Mouse (Mus musculus) neural tube, embryonic 12.5 days (tissue): ENCODE measurements around the gene Srsf5. TPM values are rescaled to one million over a fixed set of nuclear protein-coding genes. Genes with fewer than 3 reads are reported as not detected.

Source experiments
- ATAC-seq: fragments of 200-750 bp; cut with Nextera tagmentation; 2 replicates; pipeline ENCODE4 v1.8.0; 2017; ENCODE audit warnings: low read depth, mild to moderate bottlenecking, moderate TSS enrichment, moderate library complexity; ENCODE audit not compliant: low FRiP score
- H3K27ac ChIP-seq: fragments of 300-500 bp; sonication (generic); 2 replicates; pipeline ENCODE4 v1.5.1; 2016
- H3K27me3 ChIP-seq: fragments of 300-500 bp; sonication (generic); replicated peaks from 2 replicates; pipeline ENCODE4 v1.6.1; 2016; ENCODE audit warnings: mild to moderate bottlenecking
- H3K36me3 ChIP-seq: fragments of 300-500 bp; sonication (generic); 2 replicates; pipeline ENCODE4 v1.6.1; 2016; ENCODE audit warnings: mild to moderate bottlenecking
- H3K4me1 ChIP-seq: fragments of 300-500 bp; sonication (generic); 2 replicates; pipeline ENCODE4 v1.6.1; 2016
- H3K4me2 ChIP-seq: fragments of 300-500 bp; sonication (generic); replicated peaks from 2 replicates; pipeline ENCODE4 v1.6.1; 2016; ENCODE audit warnings: mild to moderate bottlenecking
- H3K4me3 ChIP-seq: fragments of 300-500 bp; sonication (generic); 2 replicates; pipeline ENCODE4 v1.5.1; 2016
- H3K9ac ChIP-seq: fragments of 300-500 bp; sonication (generic); 2 replicates; pipeline ENCODE4 v1.6.1; 2016; ENCODE audit warnings: mild to moderate bottlenecking
- H3K9me3 ChIP-seq: fragments of 300-500 bp; sonication (generic); 2 replicates; pipeline ENCODE4 v1.6.1; 2016; ENCODE audit warnings: mild to moderate bottlenecking
- WGBS: fragments of 180-500 bp; shearing (Covaris S2); methylation state at CpG from one replicate; pipeline ENCODE4 v1.1.7; 2016; 5-methylcytosine and 5-hydroxymethylcytosine counted together
- polyA plus RNA-seq: library from polyadenylated mRNA; unstranded; fragments of >200 nt; fragmentation: Nextera tagmentation; extraction: Ambion mirVana; gene quantifications from 2 replicates; pipeline ENCODE4 v1.2.1, GENCODE M21; 2016

Srsf5 gene
- 523 and 578 TPM in 2 replicates for polyA plus RNA-seq

DNA sequence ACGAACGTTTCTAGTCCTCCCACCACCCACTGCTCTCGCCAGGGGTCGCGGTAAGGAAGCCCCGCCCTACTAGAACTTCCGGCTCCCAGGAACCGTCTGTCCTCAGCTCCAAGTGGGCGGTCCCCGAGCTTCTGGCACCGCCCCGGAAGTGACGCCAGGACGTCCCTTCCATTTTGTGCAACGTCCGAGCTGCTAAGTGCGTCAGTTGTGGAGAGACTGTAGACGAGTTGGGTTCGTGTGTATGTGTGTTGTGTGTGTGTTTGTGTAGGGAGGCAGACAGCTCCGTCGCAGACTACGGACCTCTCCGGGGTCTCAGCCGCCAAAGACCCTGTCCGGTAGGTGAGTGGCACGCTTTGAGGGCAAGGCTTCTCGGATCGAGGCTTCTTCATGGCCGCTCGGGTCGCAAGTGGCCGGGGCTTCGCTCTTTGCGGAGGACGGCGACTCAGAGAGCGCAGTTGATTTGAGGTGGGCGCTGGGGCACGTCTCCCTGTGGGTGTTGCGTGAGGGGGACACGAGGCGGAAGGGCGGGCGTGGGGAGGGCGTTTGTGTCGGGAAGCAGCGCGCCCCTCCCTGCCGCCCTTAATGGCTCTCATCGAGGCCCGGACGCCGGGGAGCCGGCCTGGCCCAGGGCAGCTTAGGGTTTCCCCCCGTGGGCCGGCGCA lies at the start of gene Srsf5:
Gene Srsf5 (plus strand): TSS at position 171 of the 662 bp plus-strand sequence.
- Histone ChIP-seq H3K27ac (peak within 1 kb of the TSS; percentile 57), H3K4me1 (peaks cover 5% of the 10 kb centered on the region; the same call in 1 of the 2 replicates), H3K4me3 (peak within 1 kb of the TSS; percentile 97), H3K27me3 (no peaks in the 10 kb centered on the region), H3K9me3 (no peaks in the 10 kb centered on the region), H3K36me3 (peaks cover 26% of the 10 kb centered on the region), H3K4me2 (peak within 1 kb of the TSS; percentile 70), H3K9ac (peak within 1 kb of the TSS; percentile 94)
- peak; percentile 93 for ATAC-seq
- under 1% methylated on average over 53 of the region's 57 CpGs for WGBS

DNA sequence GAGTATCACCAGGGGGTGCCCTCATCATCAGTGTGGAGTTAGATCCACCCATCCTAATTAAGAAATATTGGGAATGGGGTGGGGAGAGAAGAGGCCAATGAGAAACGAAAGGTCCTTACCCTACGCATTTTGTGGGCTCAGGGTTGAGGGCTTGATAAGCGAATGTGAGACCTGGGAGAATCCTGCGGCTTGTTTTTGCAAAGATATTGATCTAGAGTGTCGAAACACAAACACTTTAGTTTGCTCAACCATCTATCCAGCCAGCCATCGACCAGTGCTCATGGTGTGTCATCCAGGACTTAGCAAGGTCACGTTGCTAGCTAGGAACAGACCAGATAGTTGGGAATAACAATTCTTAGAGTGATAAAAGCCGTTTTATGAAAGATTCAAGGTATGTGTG lies 35.7 kb upstream of the Srsf5 start:
- H3K36me3 ChIP-seq, result no peaks in the 10 kb centered on the region
- H3K9me3 ChIP-seq, result no peaks in the 10 kb centered on the region
- H3K4me3 ChIP-seq, result no peak overlapping the region
- H3K4me2 ChIP-seq, result no peak overlapping the region
- WGBS, result 90% methylated on average over 8 of the region's 8 CpGs
- ATAC-seq, result no peak
- H3K27me3 ChIP-seq, result no peaks in the 10 kb centered on the region
- H3K4me1 ChIP-seq, result no peaks in the 10 kb centered on the region
- no peak overlapping the region for H3K9ac ChIP-seq
- H3K27ac ChIP-seq, result no peak overlapping the region

GRCm38 (mm10) chr12:80917764-80918163 lies 27.5 kb upstream of the Srsf5 start:
- Histone ChIP-seq H3K27ac (no peak overlapping the region), H3K27me3 (no peaks in the 10 kb centered on the region), H3K9me3 (no peaks in the 10 kb centered on the region), H3K4me3 (no peak overlapping the region), H3K36me3 (no peaks in the 10 kb centered on the region), H3K4me1 (no peaks in the 10 kb centered on the region), H3K9ac (no peak overlapping the region), H3K4me2 (no peak overlapping the region)
- ATAC-seq, result no peak
- 62% methylated on average over 7 of the region's 7 CpGs for WGBS

DNA sequence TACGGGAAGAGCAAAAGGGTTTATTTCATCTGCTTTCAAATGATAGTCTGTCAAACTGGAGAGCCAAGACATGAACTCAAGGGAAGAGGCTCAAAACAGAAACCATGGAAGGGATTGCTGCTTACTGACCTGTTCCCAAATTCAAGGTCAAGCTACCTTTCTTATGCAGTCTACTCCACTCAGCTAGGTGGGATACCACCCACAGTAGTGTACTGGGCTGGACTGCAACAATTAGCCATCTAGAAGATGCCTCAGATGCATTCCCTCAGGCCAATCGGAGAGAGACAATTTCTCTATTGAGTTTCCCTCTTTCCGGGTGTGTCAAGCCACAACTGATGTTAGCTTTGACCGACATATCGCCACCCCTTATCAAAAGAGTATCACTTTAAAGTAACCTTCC lies 24.0 kb upstream of the Srsf5 start:
- H3K4me3 ChIP-seq, result no peak overlapping the region
- H3K4me1 ChIP-seq, result no peaks in the 10 kb centered on the region
- no peak for ATAC-seq
- H3K27me3 ChIP-seq, result no peaks in the 10 kb centered on the region
- H3K9me3 ChIP-seq, result no peaks in the 10 kb centered on the region
- H3K36me3 ChIP-seq, result no peaks in the 10 kb centered on the region
- 92% methylated on average over 5 of the region's 5 CpGs for WGBS
- no peak overlapping the region for H3K4me2 ChIP-seq
- H3K9ac ChIP-seq, result no peak overlapping the region
- no peak overlapping the region for H3K27ac ChIP-seq

- H3K27ac ChIP-seq, result no peak overlapping the region
- H3K27me3 ChIP-seq, result no peaks in the 10 kb centered on the region
- H3K9ac ChIP-seq, result no peak overlapping the region
- no peaks in the 10 kb centered on the region for H3K36me3 ChIP-seq
- no peak overlapping the region for H3K4me3 ChIP-seq
- ATAC-seq, result no peak
- H3K4me2 ChIP-seq, result peak overlapping the region; percentile 30
- no peaks in the 10 kb centered on the region for H3K4me1 ChIP-seq
- WGBS, result 9% methylated on average over 7 of the region's 7 CpGs
- H3K9me3 ChIP-seq, result no peaks in the 10 kb centered on the region
Observed at GRCm38 (mm10) chr12:80922869-80923268, 22.4 kb upstream of the Srsf5 start.

- Histone ChIP-seq H3K4me2 (no peak overlapping the region), H3K27me3 (no peaks in the 10 kb centered on the region), H3K27ac (no peak overlapping the region), H3K9me3 (no peaks in the 10 kb centered on the region), H3K36me3 (no peaks in the 10 kb centered on the region), H3K9ac (no peak overlapping the region), H3K4me1 (no peaks in the 10 kb centered on the region), H3K4me3 (no peak overlapping the region)
- WGBS, result 71% methylated on average over 5 of the region's 5 CpGs
- no peak for ATAC-seq
Observed at GRCm38 (mm10) chr12:80923602-80924001, 21.7 kb upstream of the Srsf5 start.

DNA sequence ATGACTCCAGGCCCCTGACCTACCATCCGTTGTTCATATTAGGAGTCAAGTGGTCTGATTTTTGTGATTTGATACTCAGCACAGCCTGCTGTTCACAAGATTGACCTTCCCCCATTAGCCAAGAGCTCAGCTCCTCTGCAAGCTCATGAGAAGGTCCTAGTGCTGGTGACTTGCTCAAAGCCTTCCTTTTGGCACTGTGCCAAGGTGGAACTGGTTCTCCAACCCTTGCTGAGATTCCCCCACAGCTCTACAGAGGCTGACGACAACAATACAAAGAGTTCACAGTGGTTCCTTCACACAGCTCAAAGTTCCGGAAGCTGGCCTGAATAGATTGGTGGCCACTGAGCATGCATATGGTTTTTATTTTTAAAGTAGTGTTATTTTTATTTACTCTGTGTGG lies 21.1 kb upstream of the Srsf5 start:
- no peak overlapping the region for H3K27ac ChIP-seq
- H3K36me3 ChIP-seq, result no peaks in the 10 kb centered on the region
- H3K27me3 ChIP-seq, result no peaks in the 10 kb centered on the region
- no peak overlapping the region for H3K4me3 ChIP-seq
- no peak for ATAC-seq
- H3K4me1 ChIP-seq, result no peaks in the 10 kb centered on the region
- 75% methylated on average over 3 of the region's 3 CpGs for WGBS
- H3K9ac ChIP-seq, result no peak overlapping the region
- no peaks in the 10 kb centered on the region for H3K9me3 ChIP-seq
- no peak overlapping the region for H3K4me2 ChIP-seq

DNA sequence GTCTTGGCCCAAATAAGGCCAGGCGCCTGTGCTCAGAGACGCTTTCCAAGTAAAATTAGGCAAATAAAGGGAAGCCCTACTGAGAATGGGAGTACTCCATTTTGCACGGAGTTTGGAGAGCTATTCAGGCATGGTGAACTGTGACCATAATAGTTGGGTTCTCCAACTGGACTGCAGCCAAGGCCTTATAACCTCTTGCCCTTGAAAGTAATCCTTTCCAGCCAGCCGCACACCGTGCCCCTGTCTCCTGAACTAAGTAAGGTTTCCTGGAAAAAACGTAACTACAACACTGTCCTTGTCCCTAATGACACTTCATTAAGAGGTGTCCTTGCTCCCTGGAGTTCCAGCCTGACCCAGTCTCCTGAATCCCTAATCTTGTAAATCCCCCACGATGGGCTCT lies 19.4 kb upstream of the Srsf5 start:
- Histone ChIP-seq H3K4me3 (no peak overlapping the region), H3K4me2 (no peak overlapping the region), H3K4me1 (no peaks in the 10 kb centered on the region), H3K9me3 (no peaks in the 10 kb centered on the region), H3K9ac (no peak overlapping the region), H3K27me3 (no peaks in the 10 kb centered on the region), H3K27ac (no peak overlapping the region), H3K36me3 (no peaks in the 10 kb centered on the region)
- ATAC-seq, result no peak
- 57% methylated on average over 7 of the region's 7 CpGs for WGBS

GRCm38 (mm10) chr12:80926550-80926949 lies 18.8 kb upstream of the Srsf5 start:
- no peaks in the 10 kb centered on the region for H3K36me3 ChIP-seq
- H3K27ac ChIP-seq, result no peak overlapping the region
- ATAC-seq, result no peak
- no peak overlapping the region for H3K4me3 ChIP-seq
- no peak overlapping the region for H3K9ac ChIP-seq
- no peaks in the 10 kb centered on the region for H3K9me3 ChIP-seq
- H3K4me2 ChIP-seq, result no peak overlapping the region
- no peaks in the 10 kb centered on the region for H3K27me3 ChIP-seq
- H3K4me1 ChIP-seq, result no peaks in the 10 kb centered on the region
- WGBS, result 89% methylated on average over 4 of the region's 4 CpGs

GRCm38 (mm10) chr12:80927518-80927917 lies 17.8 kb upstream of the Srsf5 start:
- H3K4me2 ChIP-seq, result no peak overlapping the region
- H3K36me3 ChIP-seq, result no peaks in the 10 kb centered on the region
- no peak overlapping the region for H3K4me3 ChIP-seq
- no peak overlapping the region for H3K9ac ChIP-seq
- 85% methylated on average over 1 of the region's 1 CpGs for WGBS
- no peaks in the 10 kb centered on the region for H3K27me3 ChIP-seq
- H3K9me3 ChIP-seq, result no peaks in the 10 kb centered on the region
- ATAC-seq, result no peak
- H3K27ac ChIP-seq, result no peak overlapping the region
- H3K4me1 ChIP-seq, result no peaks in the 10 kb centered on the region

DNA sequence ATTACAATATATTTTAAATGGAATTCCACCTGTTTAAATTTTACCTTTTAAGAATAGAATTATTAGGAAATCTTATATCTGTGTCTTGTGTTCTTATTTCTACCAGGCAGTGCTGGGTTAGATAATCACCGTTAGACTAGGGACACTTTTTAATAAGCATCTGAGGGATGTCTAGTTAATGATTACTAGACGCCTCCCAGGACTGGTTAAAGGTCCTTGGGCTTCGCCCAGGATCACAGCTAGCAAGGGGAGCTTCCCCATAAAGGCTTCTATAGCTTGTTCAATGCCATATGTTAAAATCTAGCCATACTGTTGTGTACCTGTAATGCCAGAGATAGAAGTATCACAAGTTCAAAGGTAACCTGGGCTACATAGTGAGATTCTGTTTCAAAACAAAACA lies 16.4 kb upstream of the Srsf5 start:
- Histone ChIP-seq H3K27me3 (no peaks in the 10 kb centered on the region), H3K4me2 (no peak overlapping the region), H3K27ac (no peak overlapping the region), H3K36me3 (no peaks in the 10 kb centered on the region), H3K4me1 (no peaks in the 10 kb centered on the region), H3K9ac (no peak overlapping the region), H3K9me3 (no peaks in the 10 kb centered on the region), H3K4me3 (no peak overlapping the region)
- no peak for ATAC-seq
- 77% methylated on average over 3 of the region's 3 CpGs for WGBS

- no peaks in the 10 kb centered on the region for H3K4me1 ChIP-seq
- no peak overlapping the region for H3K9ac ChIP-seq
- no peaks in the 10 kb centered on the region for H3K27me3 ChIP-seq
- H3K9me3 ChIP-seq, result no peaks in the 10 kb centered on the region
- H3K27ac ChIP-seq, result no peak overlapping the region
- no peak overlapping the region for H3K4me3 ChIP-seq
- no peak overlapping the region for H3K4me2 ChIP-seq
- WGBS, result 91% methylated on average over 7 of the region's 7 CpGs
- no peaks in the 10 kb centered on the region for H3K36me3 ChIP-seq
- ATAC-seq, result no peak
Observed at GRCm38 (mm10) chr12:80930141-80930540, 15.2 kb upstream of the Srsf5 start.

DNA sequence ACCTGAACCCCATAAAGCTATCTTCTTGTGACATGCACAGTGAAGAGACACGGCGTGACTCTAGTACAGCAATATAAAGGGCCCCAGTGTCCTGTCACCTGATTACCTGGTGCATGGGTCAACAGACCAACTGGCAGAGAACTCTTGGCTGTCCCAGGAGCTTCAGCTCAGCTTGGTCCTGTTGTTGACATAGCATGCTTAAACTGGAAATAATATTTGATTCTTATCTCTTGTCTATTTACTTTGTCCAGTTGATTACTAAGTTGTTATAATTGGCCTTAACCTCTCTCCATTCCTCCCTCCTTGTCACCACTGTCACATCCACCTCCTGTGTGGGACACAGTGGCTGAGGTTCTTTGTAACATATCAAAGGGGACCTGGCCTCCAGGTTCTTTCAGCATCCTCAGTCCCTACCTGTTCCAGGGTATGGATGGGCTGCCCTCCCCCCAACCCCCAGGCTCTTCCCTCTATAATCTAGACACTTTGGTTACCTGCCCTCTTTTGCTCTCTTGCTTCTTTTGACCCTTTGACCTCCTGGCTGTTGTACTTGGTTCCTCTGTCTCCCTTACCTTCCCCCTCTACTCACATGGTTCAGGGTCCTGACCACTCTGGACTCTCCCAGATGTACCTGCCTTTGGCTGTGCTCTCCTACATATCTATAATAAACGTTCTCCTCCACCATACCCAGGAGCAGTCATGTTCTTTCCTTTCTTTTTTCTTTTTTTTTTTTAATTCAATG lies 13.7 kb upstream of the Srsf5 start:
- no peaks in the 10 kb centered on the region for H3K9me3 ChIP-seq
- H3K4me3 ChIP-seq, result no peak overlapping the region
- 86% methylated on average over 3 of the region's 3 CpGs for WGBS
- H3K4me2 ChIP-seq, result no peak overlapping the region
- no peaks in the 10 kb centered on the region for H3K27me3 ChIP-seq
- no peak overlapping the region for H3K9ac ChIP-seq
- no peaks in the 10 kb centered on the region for H3K4me1 ChIP-seq
- H3K36me3 ChIP-seq, result no peaks in the 10 kb centered on the region
- no peak for ATAC-seq
- no peak overlapping the region for H3K27ac ChIP-seq
